Mouse (Mus musculus): Measurements from ENCODE around the gene AI413582.

GRCm38 (mm10) chr17:27521303-27521702 is 44.3 kb downstream of the AI413582 start, which contains the start of gene Grm4:
- TF ChIP-seq CTCF (IDR thresholded peaks at IDR 0.05) (no peak), EP300 (IDR thresholded peaks at IDR 0.05) (no peak)

Data from lung, postnatal 0 days (tissue).